Mouse (Mus musculus): ENCODE results near the gene Ugt2a2. TPM values are rescaled to one million over a fixed set of nuclear protein-coding genes. Genes with fewer than 3 reads are reported as not detected.
"Not testable (repeated sequence)": the region's sequence is repeated elsewhere in the genome, so short reads cannot be mapped to it uniquely, and the experiment has no call there.

The Ugt2a2 gene
- total RNA-seq (2021): not detected
- long read RNA-seq, experiment 1: 0 reads
- long read RNA-seq, experiment 2: 0 reads

DNA sequence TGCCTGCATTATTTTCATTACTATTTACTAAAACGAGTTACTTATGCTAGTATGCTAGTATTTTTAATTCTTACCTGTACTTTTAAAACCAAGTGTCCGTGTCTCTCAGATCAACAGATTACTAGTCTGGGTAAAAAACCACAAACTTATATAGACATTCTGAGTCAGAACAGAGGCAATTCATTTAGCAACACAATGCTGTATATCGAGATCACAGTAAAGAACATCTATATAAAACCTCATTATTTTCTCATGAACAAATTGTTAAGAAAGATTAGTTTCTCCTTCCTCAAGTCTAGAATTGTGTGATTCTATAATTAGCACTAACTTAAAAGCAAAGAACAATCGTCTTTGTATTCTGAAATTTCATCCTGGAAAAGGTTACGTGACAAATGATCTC lies at the start of gene Ugt2a2:
Gene Ugt2a2, minus strand, starts transcription at position 101 of the 400 bp plus-strand sequence.
- intact Hi-C loops (cut with DNase I): no loop called here
- DNase-seq (ENCODE audit: low spot score in 2 of 2): no peak

DNA sequence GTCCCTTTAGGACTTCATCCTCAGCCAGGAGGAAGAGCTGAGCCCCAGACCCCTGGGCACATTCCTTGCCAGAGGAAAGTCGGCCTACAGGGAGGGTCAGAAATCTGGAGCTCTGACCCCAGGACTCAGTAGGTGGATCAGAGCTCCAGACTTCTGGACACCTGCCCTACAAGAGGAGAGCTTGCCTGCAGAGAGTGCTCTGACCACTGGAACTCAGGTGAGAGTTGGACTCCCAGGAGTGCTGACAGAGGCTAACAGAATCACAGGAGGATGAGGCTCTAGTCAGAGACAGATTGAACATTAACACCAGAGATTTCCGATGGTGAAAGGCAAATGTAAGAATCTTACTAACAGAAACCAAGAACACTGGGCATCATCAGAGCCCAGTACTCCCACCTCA lies 41.5 kb upstream of the Ugt2a2 start:
- intact Hi-C loops (cut with DNase I); DNase-seq (ENCODE audit: low spot score in 2 of 2): not testable (repeated sequence)

DNA sequence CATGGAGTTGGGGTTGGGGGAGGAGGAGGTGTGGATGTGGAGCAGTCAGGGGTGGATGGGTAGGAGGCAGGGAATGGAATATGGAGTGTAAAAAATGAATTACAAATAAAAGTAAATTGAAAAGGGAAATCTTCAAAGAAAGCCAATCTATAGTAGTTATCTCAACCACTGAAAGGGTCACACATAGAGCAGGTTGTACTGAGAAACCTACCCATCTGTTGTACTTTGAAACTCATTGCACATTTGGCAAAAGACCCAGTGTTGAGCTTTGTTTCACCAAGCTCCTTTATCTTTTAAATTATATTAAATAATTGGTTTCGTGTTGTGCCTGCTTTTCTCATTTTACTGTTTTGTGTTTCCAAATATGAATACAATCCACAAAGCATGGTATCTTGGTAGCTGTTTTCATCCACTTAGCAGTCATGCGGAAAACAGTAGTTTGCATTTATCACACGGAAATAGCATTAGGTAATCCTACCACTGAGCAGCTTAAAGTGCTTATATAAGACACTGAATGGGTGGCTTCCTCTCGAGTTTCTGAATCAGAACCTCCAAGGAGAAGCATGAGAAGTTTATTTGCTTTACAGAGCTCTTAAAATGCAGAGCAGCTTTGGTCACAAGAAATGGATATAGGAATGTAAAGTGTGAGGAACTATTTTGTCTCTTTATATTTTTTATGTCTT lies 23.9 kb upstream of the Ugt2a2 start:
- intact Hi-C loops (cut with DNase I): no loop called here
- DNase-seq (ENCODE audit: low spot score in 2 of 2): no peak

DNA sequence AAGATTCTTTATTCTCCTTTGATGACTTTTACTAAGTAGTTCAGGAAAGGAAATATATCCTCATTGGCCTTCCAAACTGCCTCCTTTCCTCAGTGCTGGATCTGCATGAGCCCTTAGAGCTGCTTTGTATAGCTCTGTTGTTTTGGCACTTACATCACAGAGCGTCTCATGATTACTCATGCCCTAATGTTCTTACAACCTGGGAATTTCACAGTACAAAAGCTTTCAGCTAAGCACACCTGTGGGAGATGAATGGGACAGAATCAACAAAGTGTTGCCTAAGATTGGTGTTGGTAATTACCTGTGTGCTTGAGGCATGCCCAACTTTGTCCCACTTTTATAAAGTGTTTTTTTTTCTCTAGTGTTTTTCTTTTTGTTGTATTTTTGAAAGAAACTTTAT lies 20.6 kb upstream of the Ugt2a2 start:
- intact Hi-C loops (cut with DNase I): no loop called here
- DNase-seq (ENCODE audit: low spot score in 2 of 2): no peak

DNA sequence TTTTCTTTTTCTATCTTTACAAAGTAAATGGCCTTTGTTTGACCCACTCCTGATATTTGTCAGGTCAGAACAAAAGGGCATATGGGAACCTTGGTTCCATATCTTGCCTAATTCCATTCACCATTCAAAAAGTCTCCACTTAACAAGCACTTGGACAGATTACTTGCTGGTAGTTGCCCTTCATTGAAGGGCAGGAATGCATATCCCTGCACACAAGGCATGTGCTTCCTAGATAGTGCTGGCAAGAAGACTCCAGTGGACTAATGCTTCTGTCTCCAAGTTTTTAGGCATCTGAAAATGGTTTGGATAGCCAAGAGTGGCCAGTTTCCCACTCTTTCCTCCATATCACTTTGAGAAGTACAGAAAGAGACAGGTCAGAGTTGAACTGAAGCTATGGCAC lies 17.3 kb upstream of the Ugt2a2 start:
- DNase-seq (ENCODE audit: low spot score in 2 of 2): no peak
- intact Hi-C loops (cut with DNase I): no loop called here

DNA sequence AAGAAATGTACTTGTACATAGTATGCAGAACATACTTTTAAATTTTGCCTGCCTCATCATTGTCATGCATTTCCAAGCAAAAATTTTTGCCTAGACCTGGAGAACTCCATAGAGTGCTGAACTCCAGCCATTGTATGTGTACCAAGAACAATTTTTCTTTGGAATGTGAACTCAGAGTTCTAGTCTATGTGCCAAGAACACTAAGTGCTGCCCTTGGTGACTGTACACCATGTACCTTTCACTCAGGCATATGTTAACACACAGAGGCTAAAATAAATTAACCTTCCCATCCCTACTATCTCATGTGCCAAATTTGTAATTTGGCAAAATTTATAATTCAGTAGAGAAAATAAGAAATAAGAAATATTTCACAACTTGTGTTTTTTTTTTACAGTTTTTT lies 16.9 kb upstream of the Ugt2a2 start:
- no peak for DNase-seq (ENCODE audit: low spot score in 2 of 2)
- intact Hi-C loops (cut with DNase I): no loop called here

DNA sequence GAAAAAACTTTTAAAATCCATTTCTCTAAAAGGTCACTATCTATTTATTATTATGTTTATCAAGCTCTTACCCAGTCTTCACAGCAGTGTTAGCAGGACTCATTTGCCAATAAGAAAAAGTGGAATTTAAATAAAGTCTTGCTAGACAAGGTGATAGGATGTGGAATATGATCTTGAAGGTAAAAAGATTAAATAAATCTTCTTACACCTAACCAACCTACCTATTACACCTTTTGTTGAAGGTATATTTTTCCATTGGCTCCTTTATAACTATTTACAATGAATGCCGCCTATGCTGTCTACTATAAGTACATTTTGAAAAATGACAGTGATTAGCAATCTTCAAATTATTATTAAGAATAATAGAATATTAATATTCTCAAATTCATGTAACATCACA lies 8.7 kb upstream of the Ugt2a2 start, which contains the start of gene Ugt2a1:
Gene Ugt2a1, minus strand, starts transcription at position 101 of the 400 bp plus-strand sequence.
- DNase-seq (ENCODE audit: low spot score in 2 of 2): no peak
- intact Hi-C loops (cut with DNase I): no loop called here

DNA sequence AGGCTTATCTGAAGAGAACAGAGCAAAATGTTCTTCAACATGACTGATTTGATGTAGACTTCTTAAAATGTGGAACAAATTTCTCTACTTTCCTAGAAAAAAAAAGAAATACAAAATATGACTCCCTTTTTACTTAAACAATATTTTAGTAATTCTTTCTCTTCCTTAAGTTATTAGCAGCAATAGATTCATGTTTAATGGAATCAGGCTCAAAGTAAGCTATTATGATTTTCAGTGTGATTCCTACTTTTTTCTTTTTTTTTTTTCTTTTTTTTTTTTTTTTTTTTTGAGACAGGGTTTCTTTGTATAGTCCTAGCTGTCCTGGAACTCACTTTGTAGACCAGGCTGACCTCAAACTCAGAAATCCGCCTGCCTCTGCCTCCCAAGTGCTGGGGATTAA lies 4.6 kb upstream of the Ugt2a2 start, which contains the start of gene Gm43638:
Gene Gm43638, minus strand, starts transcription at position 101 of the 400 bp plus-strand sequence.
- intact Hi-C loops (cut with DNase I); DNase-seq (ENCODE audit: low spot score in 2 of 2): not testable (repeated sequence)

DNA sequence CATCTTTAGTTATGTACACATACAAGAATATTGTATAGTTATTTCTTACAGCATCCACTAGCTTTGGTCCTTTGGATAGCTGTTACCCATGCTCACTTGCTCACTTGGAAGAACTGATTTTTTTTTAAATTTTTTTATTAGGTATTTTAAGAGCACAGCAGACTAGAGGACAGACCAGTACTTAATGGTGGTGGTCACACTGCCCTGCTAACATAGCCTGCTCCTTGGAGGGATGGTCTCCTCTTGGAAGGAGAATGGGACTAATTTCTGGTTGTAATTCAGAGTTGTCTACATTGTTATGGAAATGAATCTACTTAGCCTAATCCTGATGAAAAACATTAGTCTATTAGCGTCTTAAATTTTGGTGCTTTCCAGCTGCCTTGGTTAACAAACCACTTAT lies 23.2 kb downstream of the Ugt2a2 start:
- no peak for DNase-seq (ENCODE audit: low spot score in 2 of 2)
- intact Hi-C loops (cut with DNase I): no loop called here

DNA sequence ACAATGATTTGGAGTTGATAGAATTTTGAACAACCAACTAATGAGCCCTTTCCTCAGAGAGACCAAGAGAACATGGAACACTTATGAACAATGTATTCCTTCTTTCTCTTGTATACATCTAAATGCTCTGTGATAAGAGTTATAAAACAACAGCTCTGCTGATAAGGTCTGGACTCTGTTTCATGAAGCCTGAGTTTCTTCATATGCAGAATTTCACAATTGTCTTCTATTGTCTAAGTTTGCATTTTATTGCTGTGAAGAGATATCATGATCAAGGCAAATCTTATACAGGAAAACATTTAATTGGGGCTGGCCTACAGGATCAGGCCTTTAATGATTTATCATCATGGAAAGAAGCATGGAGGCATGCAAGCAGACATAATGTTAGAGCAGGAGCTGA lies 24.4 kb downstream of the Ugt2a2 start:
- no peak for DNase-seq (ENCODE audit: low spot score in 2 of 2)

DNA sequence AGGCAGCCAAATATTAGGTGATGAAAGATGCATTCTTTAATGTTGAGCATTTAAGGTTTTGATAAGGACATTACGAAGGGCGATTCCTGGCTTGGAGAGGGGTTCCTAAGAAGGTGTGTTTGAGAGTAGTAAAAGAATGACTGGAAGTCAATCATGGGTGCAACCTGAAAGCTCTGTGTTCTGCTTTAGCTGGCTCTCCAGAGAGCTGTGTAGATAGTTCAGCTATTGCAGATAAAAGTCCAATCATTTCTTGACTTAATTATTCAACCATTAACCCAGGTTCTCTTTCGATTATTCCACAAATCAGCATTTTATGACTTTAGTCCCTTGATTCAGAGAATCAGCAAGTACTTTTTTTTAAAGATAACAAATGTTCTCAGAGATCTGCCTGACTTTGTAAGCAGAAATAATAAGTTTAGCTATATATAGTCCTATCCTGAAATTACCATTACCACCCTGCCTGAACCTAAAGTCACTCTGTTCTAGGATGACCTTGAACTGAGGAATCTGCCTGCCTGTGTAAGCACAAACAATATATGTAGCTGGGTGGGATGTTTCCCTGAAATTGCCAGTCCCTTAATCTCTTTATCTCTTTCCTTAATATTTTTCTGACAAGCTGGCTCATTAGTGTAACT lies 25.7 kb downstream of the Ugt2a2 start:
- DNase-seq (ENCODE audit: low spot score in 2 of 2): no peak
- intact Hi-C loops (cut with DNase I): no loop called here

More for the DNA sequence above, 24.4 kb downstream of the Ugt2a2 start:
- intact Hi-C loops (cut with DNase I): no loop called here

DNA sequence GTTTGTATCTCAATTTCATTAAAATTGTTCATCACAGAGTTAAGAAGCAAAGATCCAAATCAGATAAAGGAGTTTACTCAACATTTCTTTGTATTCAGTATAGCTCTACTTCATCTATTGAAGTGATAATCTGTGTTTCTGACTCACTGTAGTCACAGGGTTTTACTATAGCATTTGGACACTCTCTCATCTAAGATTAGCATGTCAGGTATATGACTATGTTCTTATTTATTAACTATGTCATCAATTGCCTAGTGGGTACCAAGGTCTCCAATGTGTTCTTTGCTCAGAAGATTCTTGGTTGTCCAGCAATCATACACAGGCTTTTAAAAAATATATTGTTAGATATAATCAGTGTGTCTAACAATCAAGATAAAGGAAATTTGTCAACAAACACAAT lies 26.5 kb downstream of the Ugt2a2 start:
- no peak for DNase-seq (ENCODE audit: low spot score in 2 of 2)

DNA sequence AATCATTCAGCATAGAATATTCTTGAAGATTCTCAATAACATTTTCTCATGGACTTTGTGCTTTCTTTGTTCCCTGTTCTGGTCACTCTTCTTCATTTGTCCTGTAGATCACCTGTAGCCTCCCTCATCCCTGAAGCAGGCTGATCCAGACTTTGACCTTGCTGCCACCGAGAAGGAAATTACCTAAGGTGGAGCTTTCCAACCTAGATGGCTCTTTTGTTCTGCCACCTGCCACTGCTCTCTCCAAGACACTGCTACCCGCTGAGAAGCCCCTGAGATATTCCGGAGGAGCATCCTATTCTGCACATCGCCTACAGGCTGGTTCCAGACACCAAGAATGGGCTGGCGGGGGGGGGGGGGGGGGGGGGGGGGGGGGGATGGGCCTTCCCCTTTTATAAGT lies 29.5 kb downstream of the Ugt2a2 start:
- intact Hi-C loops (cut with DNase I); DNase-seq (ENCODE audit: low spot score in 2 of 2): not testable (repeated sequence)

More for the DNA sequence above, 26.5 kb downstream of the Ugt2a2 start:
- intact Hi-C loops (cut with DNase I): no loop called here

DNA sequence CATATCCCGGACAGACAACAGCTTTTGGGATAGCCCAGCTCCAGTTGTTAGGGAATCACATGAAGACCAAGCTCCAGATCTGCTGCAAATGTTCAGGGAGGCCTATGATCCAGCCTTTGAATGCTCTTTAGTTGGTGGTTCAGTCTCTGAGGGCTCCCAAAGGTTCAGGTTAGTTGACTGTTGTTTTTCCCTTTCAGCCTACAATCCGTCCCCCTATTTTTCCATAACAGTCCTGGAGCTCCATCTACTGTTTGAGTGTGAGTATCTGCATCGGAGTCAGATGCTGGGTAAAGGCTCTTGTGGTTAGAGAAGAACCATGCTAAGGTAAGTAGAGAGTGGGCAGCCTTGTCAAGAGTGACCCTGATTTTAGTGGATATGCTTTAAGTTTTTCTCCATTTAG lies 45.8 kb downstream of the Ugt2a2 start:
- intact Hi-C loops (cut with DNase I): loop anchor here (5.0 to 10.0 kb wide), 2 partner anchors 551 to 584 kb away; no protein-coding TSS in a partner anchor
- DNase-seq (ENCODE audit: low spot score in 2 of 2): peak; percentile 5 to 19

DNA sequence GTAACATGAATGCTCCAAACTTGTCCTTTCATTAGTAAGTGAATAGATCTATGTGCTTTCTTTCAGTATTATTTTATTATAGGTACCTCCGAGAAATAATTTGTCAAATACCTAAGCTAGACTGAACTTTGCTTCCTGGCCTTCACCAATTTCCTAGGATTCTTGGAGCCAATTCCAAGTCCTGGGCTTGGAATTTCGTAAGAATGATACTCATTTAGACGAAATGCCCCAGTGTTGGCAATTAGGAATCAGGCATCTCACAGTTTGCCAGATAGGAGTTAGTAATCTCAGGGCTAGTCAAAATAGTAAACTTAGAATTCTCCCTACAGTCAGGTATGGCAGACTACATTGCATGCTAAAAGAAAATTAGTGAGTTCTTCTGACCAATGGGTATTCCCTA lies 56.4 kb downstream of the Ugt2a2 start:
- intact Hi-C loops (cut with DNase I): no loop called here

DNA sequence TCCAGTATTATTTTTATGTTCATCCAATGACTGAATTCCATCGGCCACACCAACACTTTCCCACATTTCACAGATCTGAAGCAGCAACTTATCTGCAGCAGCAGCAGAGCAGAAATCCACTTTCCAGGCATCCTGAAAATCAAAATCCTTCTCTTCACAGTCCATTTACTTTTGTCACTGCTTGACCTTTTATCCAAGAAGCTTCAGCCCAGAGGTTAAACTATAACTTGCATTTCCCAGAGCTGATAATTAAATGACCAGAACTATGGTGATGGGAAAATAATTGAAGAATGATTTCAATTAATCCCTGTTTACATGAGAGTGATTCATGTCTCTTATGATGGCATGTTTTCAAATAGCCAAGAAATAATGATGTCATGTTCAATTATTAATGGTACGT lies 58.0 kb downstream of the Ugt2a2 start, which contains the start of gene Ugt2b38:
Gene Ugt2b38, minus strand, starts transcription at position 163 of the 400 bp plus-strand sequence.
- DNase-seq (ENCODE audit: low spot score in 2 of 2); intact Hi-C loops (cut with DNase I): not testable (repeated sequence)

More for the DNA sequence above, 56.4 kb downstream of the Ugt2a2 start:
- no peak for DNase-seq (ENCODE audit: low spot score in 2 of 2)

Other genes starting within 250 kb of the Ugt2a2 start
- not detected for gene Ugt2b37, start 227.5 kb downstream of the Ugt2a2 start, total RNA-seq (2021)
- not detected for gene Ugt2a3, start 145.1 kb downstream of the Ugt2a2 start, total RNA-seq (2021)
- gene Ugt2b38, start 58.1 kb downstream of the Ugt2a2 start, total RNA-seq (2021): not detected
- not detected for gene Gm43638, start 4.5 kb upstream of the Ugt2a2 start, total RNA-seq (2021)
- not detected for gene Ugt2a1, start 8.6 kb upstream of the Ugt2a2 start, total RNA-seq (2021)
- gene Sult1b1, start 55.9 kb upstream of the Ugt2a2 start, total RNA-seq (2021): not detected
- gene Sult1d1, start 86.8 kb upstream of the Ugt2a2 start, total RNA-seq (2021): not detected
- not detected for gene Sult1e1, start 109.3 kb upstream of the Ugt2a2 start, total RNA-seq (2021)
- not detected for gene Csn1s1, start 183.9 kb upstream of the Ugt2a2 start, total RNA-seq (2021)
- gene Csn2, start 217.4 kb upstream of the Ugt2a2 start, total RNA-seq (2021): not detected